Mouse (Mus musculus): ENCODE results near the gene Arl3. TPM values are rescaled to one million over a fixed set of nuclear protein-coding genes. Genes with fewer than 3 reads are reported as not detected.

Gene Arl3
- total RNA-seq, 1 experiment: 39.7 TPM

- no peak for DNase-seq (ENCODE audit: low read depth, low spot score)
- no peak overlapping the region for H3K9ac ChIP-seq (ENCODE audit: insufficient read depth, low read depth, low read length, poor library complexity, severe bottlenecking)
- TF ChIP-seq ZNF384 (IDR thresholded peaks at IDR 0.05; ENCODE audit: low read depth, low read length) (no peak), HCFC1 (IDR thresholded peaks at IDR 0.05; ENCODE audit: borderline replicate concordance, insufficient read depth, low read length) (no peak), ZC3H11A (IDR thresholded peaks at IDR 0.05; ENCODE audit: borderline replicate concordance, low read depth, low read length) (no peak), MAFK (IDR thresholded peaks at IDR 0.05; ENCODE audit: insufficient read depth, low read depth, low read length) (no peak), CHD2 (IDR thresholded peaks at IDR 0.05; ENCODE audit: low read depth, low read length) (no peak)
Observed at GRCm38 (mm10) chr19:46620016-46620808, 47.2 kb upstream of the Arl3 start.

GRCm38 (mm10) chr19:46619518-46619917, 46.5 kb upstream of the Arl3 start:
- Histone ChIP-seq H3K27ac (ENCODE audit: insufficient read depth, low read depth, low read length, poor library complexity, severe bottlenecking) (no peak overlapping the region), H3K36me3 (ENCODE audit: control insufficient read depth, insufficient read depth, low read length, poor library complexity, severe bottlenecking) (peaks cover 2% of the 10 kb centered on the region; the same call in 1 of the 2 replicates), H3K9ac (ENCODE audit: insufficient read depth, low read depth, low read length, poor library complexity, severe bottlenecking) (no peak overlapping the region), H3K4me3 (ENCODE audit: insufficient read depth in 1 of 2, low read depth in 1 of 2, low read length in 2 of 2, poor library complexity in 1 of 2, severe bottlenecking in 1 of 2) (no peak overlapping the region), H3K9me3 (ENCODE audit: control insufficient read depth, insufficient read depth, low read depth, low read length) (no peaks in the 10 kb centered on the region), H3K4me1 (ENCODE audit: control insufficient read depth in 2 of 2, insufficient read depth in 2 of 2, low read length in 2 of 2, poor library complexity in 1 of 2) (peaks cover 13 to 46% of the 10 kb centered on the region in 2 experiments)
- no peak for DNase-seq (ENCODE audit: low read depth, low spot score)
- in situ Hi-C loops (cut with MboI; ENCODE audit: low sequenced_read_pairs in 2 of 2, unreplicated experiment in 2 of 2): no loop called here
- TF ChIP-seq HCFC1 (IDR thresholded peaks at IDR 0.05; ENCODE audit: borderline replicate concordance, insufficient read depth, low read length) (no peak), ZC3H11A (IDR thresholded peaks at IDR 0.05; ENCODE audit: borderline replicate concordance, low read depth, low read length) (no peak), ZNF384 (IDR thresholded peaks at IDR 0.05; ENCODE audit: low read depth, low read length) (no peak), MAFK (IDR thresholded peaks at IDR 0.05; ENCODE audit: insufficient read depth, low read depth, low read length) (no peak)

More at GRCm38 (mm10) chr19:46620016-46620808, 47.2 kb upstream of the Arl3 start:
- no peaks in the 10 kb centered on the region for H3K9me3 ChIP-seq (ENCODE audit: control insufficient read depth, insufficient read depth, low read depth, low read length)
- H3K4me1 ChIP-seq (ENCODE audit: control insufficient read depth in 2 of 2, insufficient read depth in 2 of 2, low read length in 2 of 2, poor library complexity in 1 of 2): peaks cover 13 to 53% of the 10 kb centered on the region in 2 experiments
- in situ Hi-C loops (cut with MboI; ENCODE audit: low sequenced_read_pairs in 2 of 2, unreplicated experiment in 2 of 2): no loop called here
- no peak overlapping the region for H3K27ac ChIP-seq (ENCODE audit: insufficient read depth, low read depth, low read length, poor library complexity, severe bottlenecking)
- no peak overlapping the region for H3K4me3 ChIP-seq (ENCODE audit: insufficient read depth in 1 of 2, low read depth in 1 of 2, low read length in 2 of 2, poor library complexity in 1 of 2, severe bottlenecking in 1 of 2)
- no peaks in the 10 kb centered on the region for H3K36me3 ChIP-seq (ENCODE audit: control insufficient read depth, insufficient read depth, low read length, poor library complexity, severe bottlenecking)

GRCm38 (mm10) chr19:46619001-46619400, 46.0 kb upstream of the Arl3 start:
- Histone ChIP-seq H3K9ac (ENCODE audit: insufficient read depth, low read depth, low read length, poor library complexity, severe bottlenecking) (no peak overlapping the region), H3K4me3 (ENCODE audit: insufficient read depth in 1 of 2, low read depth in 1 of 2, low read length in 2 of 2, poor library complexity in 1 of 2, severe bottlenecking in 1 of 2) (no peak overlapping the region), H3K4me1 (ENCODE audit: control insufficient read depth in 2 of 2, insufficient read depth in 2 of 2, low read length in 2 of 2, poor library complexity in 1 of 2) (peaks cover 13 to 42% of the 10 kb centered on the region in 2 experiments), H3K27ac (ENCODE audit: insufficient read depth, low read depth, low read length, poor library complexity, severe bottlenecking) (no peak overlapping the region), H3K36me3 (ENCODE audit: control insufficient read depth, insufficient read depth, low read length, poor library complexity, severe bottlenecking) (peaks cover 2% of the 10 kb centered on the region; the same call in 1 of the 2 replicates), H3K9me3 (ENCODE audit: control insufficient read depth, insufficient read depth, low read depth, low read length) (no peaks in the 10 kb centered on the region)
- TF ChIP-seq HCFC1 (IDR thresholded peaks at IDR 0.05; ENCODE audit: borderline replicate concordance, insufficient read depth, low read length) (no peak), ZC3H11A (IDR thresholded peaks at IDR 0.05; ENCODE audit: borderline replicate concordance, low read depth, low read length) (no peak), CHD2 (IDR thresholded peaks at IDR 0.05; ENCODE audit: low read depth, low read length) (no peak), ZNF384 (IDR thresholded peaks at IDR 0.05; ENCODE audit: low read depth, low read length) (no peak), MAFK (IDR thresholded peaks at IDR 0.05; ENCODE audit: insufficient read depth, low read depth, low read length) (no peak)
- DNase-seq (ENCODE audit: low read depth, low spot score): no peak
- in situ Hi-C loops (cut with MboI; ENCODE audit: low sequenced_read_pairs in 2 of 2, unreplicated experiment in 2 of 2): no loop called here

- Histone ChIP-seq H3K4me1 (ENCODE audit: control insufficient read depth in 2 of 2, insufficient read depth in 2 of 2, low read length in 2 of 2, poor library complexity in 1 of 2) (peaks cover 9 to 35% of the 10 kb centered on the region in 2 experiments), H3K9ac (ENCODE audit: insufficient read depth, low read depth, low read length, poor library complexity, severe bottlenecking) (no peak overlapping the region), H3K9me3 (ENCODE audit: control insufficient read depth, insufficient read depth, low read depth, low read length) (no peaks in the 10 kb centered on the region), H3K27ac (ENCODE audit: insufficient read depth, low read depth, low read length, poor library complexity, severe bottlenecking) (no peak overlapping the region), H3K36me3 (ENCODE audit: control insufficient read depth, insufficient read depth, low read length, poor library complexity, severe bottlenecking) (peaks cover 2% of the 10 kb centered on the region; the same call in 1 of the 2 replicates), H3K4me3 (ENCODE audit: insufficient read depth in 1 of 2, low read depth in 1 of 2, low read length in 2 of 2, poor library complexity in 1 of 2, severe bottlenecking in 1 of 2) (no peak overlapping the region)
- DNase-seq (ENCODE audit: low read depth, low spot score): no peak
- TF ChIP-seq ZNF384 (IDR thresholded peaks at IDR 0.05; ENCODE audit: low read depth, low read length): no peak
- TF ChIP-seq CHD2 (IDR thresholded peaks at IDR 0.05; ENCODE audit: low read depth, low read length): no peak
- no peak for TF ChIP-seq ZC3H11A (IDR thresholded peaks at IDR 0.05; ENCODE audit: borderline replicate concordance, low read depth, low read length)
- no peak for TF ChIP-seq HCFC1 (IDR thresholded peaks at IDR 0.05; ENCODE audit: borderline replicate concordance, insufficient read depth, low read length)
- no peak for TF ChIP-seq MAFK (IDR thresholded peaks at IDR 0.05; ENCODE audit: insufficient read depth, low read depth, low read length)
- in situ Hi-C loops (cut with MboI; ENCODE audit: low sequenced_read_pairs in 2 of 2, unreplicated experiment in 2 of 2): no loop called here
Observed at GRCm38 (mm10) chr19:46618322-46618721, 45.3 kb upstream of the Arl3 start.

Measured in ES-E14 (cell line).